Mouse (Mus musculus) embryonic facial prominence, embryonic 11.5 days (tissue): ENCODE measurements around the gene Rtl10. TPM values are rescaled to one million over a fixed set of nuclear protein-coding genes. Genes with fewer than 3 reads are reported as not detected.

ENCODE experiments used
- ATAC-seq: fragments of 200-750 bp; cut with Nextera tagmentation; replicated peaks from 2 replicates; pipeline ENCODE4 v1.8.0; 2017; ENCODE audit warnings: low read depth; ENCODE audit not compliant: insufficient number of reproducible peaks, low FRiP score, low TSS enrichment
- DNase-seq: peaks from one replicate; pipeline ENCODE4 v3.0.0-alpha.2; 2015; ENCODE audit warnings: low spot score
- H3K27ac ChIP-seq: fragments of 300-500 bp; sonication (generic); replicated peaks from 2 replicates; pipeline ENCODE4 v1.5.1; 2014; ENCODE audit warnings: mild to moderate bottlenecking, low read depth, low read length, control low read depth
- H3K27me3 ChIP-seq: fragments of 300-500 bp; sonication (generic); 2 replicates; pipeline ENCODE4 v1.6.1; 2014; ENCODE audit warnings: mild to moderate bottlenecking, low read length, moderate library complexity, mixed read lengths; ENCODE audit not compliant: control insufficient read depth, insufficient read depth
- H3K36me3 ChIP-seq: fragments of 300-500 bp; sonication (generic); replicated peaks from 2 replicates; pipeline ENCODE4 v1.6.1; 2014; ENCODE audit warnings: low read depth, mild to moderate bottlenecking, low read length, moderate library complexity, mixed read lengths; ENCODE audit not compliant: control insufficient read depth, insufficient read depth
- H3K4me1 ChIP-seq: fragments of 300-500 bp; sonication (generic); 2 replicates; pipeline ENCODE4 v1.6.1; 2014; ENCODE audit warnings: low read length, mixed read lengths; ENCODE audit not compliant: control insufficient read depth, insufficient read depth
- H3K4me2 ChIP-seq: fragments of 300-500 bp; sonication (generic); 2 replicates; pipeline ENCODE4 v1.6.1; 2014; ENCODE audit warnings: low read depth, mild to moderate bottlenecking, control low read depth, low read length, moderate library complexity
- H3K4me3 ChIP-seq: fragments of 300-500 bp; sonication (generic); 2 replicates; pipeline ENCODE4 v1.5.1; 2014; ENCODE audit warnings: low read depth, low read length, control low read depth
- H3K9ac ChIP-seq: fragments of 300-500 bp; sonication (generic); replicated peaks from 2 replicates; pipeline ENCODE4 v1.6.1; 2014; ENCODE audit warnings: mild to moderate bottlenecking, control low read depth, low read length
- H3K9me3 ChIP-seq: fragments of 300-500 bp; sonication (generic); replicated peaks from 2 replicates; pipeline ENCODE4 v1.6.1; 2016; ENCODE audit warnings: mild to moderate bottlenecking, low read length, inconsistent platforms, mixed read lengths; ENCODE audit not compliant: control insufficient read depth
- WGBS: fragments of 180-500 bp; shearing (Covaris S2); extraction: QIAGEN DNeasy Blood & Tissue Kit; methylation state at CpG from one replicate; pipeline ENCODE4 v1.1.7; 2014; 5-methylcytosine and 5-hydroxymethylcytosine counted together
- polyA plus RNA-seq: library from polyadenylated mRNA; unstranded; fragments of >200 nt; fragmentation: Nextera tagmentation; extraction: Ambion mirVana; gene quantifications from 2 replicates; pipeline ENCODE4 v1.2.1, GENCODE M21; 2014

Rtl10 gene
- polyA plus RNA-seq, result 3.5 and 3.7 TPM in 2 replicates

DNA sequence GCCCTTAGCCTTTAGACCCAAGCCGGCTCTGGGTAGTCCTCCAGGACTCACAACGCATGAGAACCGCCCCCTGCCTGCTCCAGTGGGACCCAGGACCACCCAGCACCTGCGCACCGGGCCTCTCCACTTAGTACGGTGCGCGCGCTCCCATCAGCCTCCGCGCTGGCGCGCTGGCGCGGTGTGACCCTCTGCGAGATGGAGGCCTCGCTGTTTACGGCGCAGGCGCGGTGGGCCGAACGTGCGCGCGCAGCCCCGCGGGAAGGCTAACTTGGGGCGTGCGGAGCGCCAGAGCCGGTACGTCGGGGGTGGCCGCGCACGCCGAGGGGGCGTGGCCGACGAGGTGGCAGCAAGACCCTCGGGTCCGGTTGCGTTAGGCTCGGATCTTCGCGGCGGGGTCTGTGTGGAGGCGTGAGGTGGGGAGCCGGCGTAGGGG, at the start of gene Rtl10, which contains the start of gene Gnb1l:
Gene Rtl10 (plus strand): TSS at position 344 of the 433 bp plus-strand sequence.
Gene Gnb1l (plus strand): TSS at position 156 of the 433 bp plus-strand sequence.
- Histone ChIP-seq H3K9ac (peak within 1 kb of the TSS; percentile 88), H3K4me3 (peak within 1 kb of the TSS; percentile 59), H3K9me3 (no peaks in the 10 kb centered on the region; the same call in 1 of the 2 replicates), H3K4me1 (peaks cover 5% of the 10 kb centered on the region), H3K36me3 (peaks cover 4% of the 10 kb centered on the region; the same call in 1 of the 2 replicates), H3K27ac (peak within 1 kb of the TSS; percentile 75), H3K27me3 (no peaks in the 10 kb centered on the region), H3K4me2 (peak within 1 kb of the TSS; percentile 82)
- DNase-seq (peak; percentile 96), ATAC-seq (peak; percentile 99)
- under 1% methylated on average over 40 of the region's 51 CpGs for WGBS

- ATAC-seq, result no peak
- H3K4me3 ChIP-seq, result no peak overlapping the region
- no peak for DNase-seq
- H3K9ac ChIP-seq, result no peak overlapping the region
- no peaks in the 10 kb centered on the region for H3K36me3 ChIP-seq
- no peaks in the 10 kb centered on the region for H3K4me1 ChIP-seq
- H3K4me2 ChIP-seq, result no peak overlapping the region
- WGBS, result 91% methylated on average over 4 of the region's 4 CpGs
- H3K9me3 ChIP-seq, result no peaks in the 10 kb centered on the region
- no peak overlapping the region for H3K27ac ChIP-seq
- no peaks in the 10 kb centered on the region for H3K27me3 ChIP-seq
Measured at GRCm38 (mm10) chr16:18449005-18449404, 49.7 kb upstream of the Rtl10 start.

GRCm38 (mm10) chr16:18451486-18452181, 47.1 kb upstream of the Rtl10 start:
- Histone ChIP-seq H3K9me3 (no peaks in the 10 kb centered on the region), H3K4me2 (no peak overlapping the region), H3K4me1 (no peaks in the 10 kb centered on the region), H3K27ac (no peak overlapping the region), H3K4me3 (no peak overlapping the region), H3K36me3 (no peaks in the 10 kb centered on the region), H3K27me3 (no peaks in the 10 kb centered on the region), H3K9ac (no peak overlapping the region)
- DNase-seq (peak; percentile 30), ATAC-seq (0 out of 2 replicates have a peak, but pooled peaks have one; percentile 14)
- WGBS, result 56% methylated on average over 9 of the region's 9 CpGs

- no peak for DNase-seq
- Histone ChIP-seq H3K9me3 (no peaks in the 10 kb centered on the region), H3K4me1 (no peaks in the 10 kb centered on the region), H3K27me3 (no peaks in the 10 kb centered on the region), H3K4me3 (no peak overlapping the region), H3K9ac (no peak overlapping the region), H3K36me3 (no peaks in the 10 kb centered on the region), H3K27ac (no peak overlapping the region), H3K4me2 (no peak overlapping the region)
- ATAC-seq, result no peak
- WGBS, result 81% methylated on average over 8 of the region's 8 CpGs
Measured at GRCm38 (mm10) chr16:18452361-18452862, 46.3 kb upstream of the Rtl10 start.

- H3K36me3 ChIP-seq, result no peaks in the 10 kb centered on the region
- H3K4me3 ChIP-seq, result no peak overlapping the region
- no peaks in the 10 kb centered on the region for H3K4me1 ChIP-seq
- no peaks in the 10 kb centered on the region for H3K27me3 ChIP-seq
- H3K9ac ChIP-seq, result no peak overlapping the region
- ATAC-seq, result no peak
- no peaks in the 10 kb centered on the region for H3K9me3 ChIP-seq
- 17% methylated on average over 5 of the region's 5 CpGs for WGBS
- H3K4me2 ChIP-seq, result no peak overlapping the region
- DNase-seq, result no peak
- no peak overlapping the region for H3K27ac ChIP-seq
Measured at GRCm38 (mm10) chr16:18453846-18454245, 44.9 kb upstream of the Rtl10 start.

- no peaks in the 10 kb centered on the region for H3K27me3 ChIP-seq
- no peak overlapping the region for H3K4me3 ChIP-seq
- no peaks in the 10 kb centered on the region for H3K36me3 ChIP-seq
- H3K27ac ChIP-seq, result no peak overlapping the region
- no peak overlapping the region for H3K9ac ChIP-seq
- no peak for ATAC-seq
- H3K4me2 ChIP-seq, result no peak overlapping the region
- WGBS, result 87% methylated on average over 6 of the region's 6 CpGs
- no peaks in the 10 kb centered on the region for H3K9me3 ChIP-seq
- DNase-seq, result no peak
- H3K4me1 ChIP-seq, result peaks cover 9% of the 10 kb centered on the region
Measured at GRCm38 (mm10) chr16:18455407-18455806, 43.3 kb upstream of the Rtl10 start.

- no peaks in the 10 kb centered on the region for H3K36me3 ChIP-seq
- ATAC-seq (no peak), DNase-seq (no peak)
- H3K9ac ChIP-seq, result no peak overlapping the region
- no peak overlapping the region for H3K4me2 ChIP-seq
- peaks cover 9% of the 10 kb centered on the region for H3K4me1 ChIP-seq
- no peaks in the 10 kb centered on the region for H3K9me3 ChIP-seq
- no peak overlapping the region for H3K27ac ChIP-seq
- no peaks in the 10 kb centered on the region for H3K27me3 ChIP-seq
- H3K4me3 ChIP-seq, result no peak overlapping the region
Measured at GRCm38 (mm10) chr16:18458661-18459060, 40.0 kb upstream of the Rtl10 start.

GRCm38 (mm10) chr16:18459335-18459954, 39.3 kb upstream of the Rtl10 start:
- H3K4me3 ChIP-seq, result no peak overlapping the region
- DNase-seq, result peak; percentile 44
- peak overlapping the region; percentile 22 for H3K27ac ChIP-seq

More at GRCm38 (mm10) chr16:18459335-18459954, 39.3 kb upstream of the Rtl10 start:
- no peak for ATAC-seq
- Histone ChIP-seq H3K27me3 (no peaks in the 10 kb centered on the region), H3K9ac (peak overlapping the region; percentile 45), H3K36me3 (no peaks in the 10 kb centered on the region), H3K4me2 (peak overlapping the region; percentile 31; the same call in 1 of the 2 replicates), H3K9me3 (no peaks in the 10 kb centered on the region), H3K4me1 (peaks cover 9% of the 10 kb centered on the region)
- 4% methylated on average over 12 of the region's 12 CpGs for WGBS
